Mouse (Mus musculus): ENCODE measurements around the gene Col26a1. TPM values are rescaled to one million over a fixed set of nuclear protein-coding genes. Genes with fewer than 3 reads are reported as not detected.
A peak's percentile ranks its signal among the peaks of the same experiment; 100 is the strongest.

Col26a1 gene
- polyA plus RNA-seq, 2 experiments from 2014 or later = 0.41 TPM; not detected in 1

- ATAC-seq = peak; percentile 56
These were observed 1.5 kb downstream of the Col26a1 start for GRCm38 (mm10) chr5:136881380-136882009.

- no peak for ATAC-seq
These were observed 2.9 kb downstream of the Col26a1 start for GRCm38 (mm10) chr5:136880101-136880500.

GRCm38 (mm10) chr5:136874271-136874670 lies 8.7 kb downstream of the Col26a1 start:
- ATAC-seq = no peak

GRCm38 (mm10) chr5:136872417-136872816 lies 10.6 kb downstream of the Col26a1 start:
- ATAC-seq = no peak

- ATAC-seq = no peak
These were observed 13.4 kb downstream of the Col26a1 start for GRCm38 (mm10) chr5:136869451-136870114.

GRCm38 (mm10) chr5:136867706-136868105 lies 15.3 kb downstream of the Col26a1 start:
- ATAC-seq = no peak

GRCm38 (mm10) chr5:136863961-136864674 lies 18.9 kb downstream of the Col26a1 start:
- peak; percentile 92 for ATAC-seq

- ATAC-seq = no peak
These were observed 19.7 kb downstream of the Col26a1 start for GRCm38 (mm10) chr5:136863276-136863675.

- ATAC-seq = no peak
These were observed 20.2 kb downstream of the Col26a1 start for GRCm38 (mm10) chr5:136862806-136863205.

GRCm38 (mm10) chr5:136861191-136861940 lies 21.6 kb downstream of the Col26a1 start:
- no peak for ATAC-seq

- no peak for ATAC-seq
These were observed 32.3 kb downstream of the Col26a1 start for GRCm38 (mm10) chr5:136850716-136851115.

GRCm38 (mm10) chr5:136846385-136847264 lies 36.4 kb downstream of the Col26a1 start:
- ATAC-seq = no peak

- ATAC-seq = no peak
These were observed 39.1 kb downstream of the Col26a1 start for GRCm38 (mm10) chr5:136843930-136844329.

- ATAC-seq = peak; percentile 60
These were observed 43.0 kb downstream of the Col26a1 start for GRCm38 (mm10) chr5:136840036-136840435.

GRCm38 (mm10) chr5:136833053-136833452 lies 50.0 kb downstream of the Col26a1 start:
- ATAC-seq = no peak

GRCm38 (mm10) chr5:136830156-136830555 lies 52.9 kb downstream of the Col26a1 start:
- no peak for ATAC-seq

GRCm38 (mm10) chr5:136821971-136822370 lies 61.0 kb downstream of the Col26a1 start:
- no peak for ATAC-seq

- ATAC-seq = no peak
These were observed 62.1 kb downstream of the Col26a1 start for GRCm38 (mm10) chr5:136820911-136821310.

- ATAC-seq = no peak
These were observed 63.3 kb downstream of the Col26a1 start for GRCm38 (mm10) chr5:136819686-136820085.

- ATAC-seq = no peak
These were observed 72.3 kb downstream of the Col26a1 start for GRCm38 (mm10) chr5:136810539-136811374.

Measured in CD4-positive, CD25-positive, alpha-beta regulatory T cell, adult 4 months (primary cell).